Mouse (Mus musculus) kidney, postnatal 0 days (tissue): ENCODE results near the gene Mybl2. TPM values are rescaled to one million over a fixed set of nuclear protein-coding genes. Genes with fewer than 3 reads are reported as not detected.
A peak's percentile ranks its signal among the peaks of the same experiment; 100 is the strongest.

Source experiments
- ATAC-seq: fragments of 200-750 bp; cut with Nextera tagmentation; replicated peaks from 2 replicates; pipeline ENCODE4 v1.8.0; 2017; ENCODE audit warnings: low read depth, moderate number of reproducible peaks, moderate TSS enrichment, moderate library complexity; ENCODE audit not compliant: low FRiP score
- DNase-seq: peaks from one replicate; pipeline ENCODE4 v3.0.0-alpha.2; 2016; ENCODE audit warnings: low spot score
- H3K27ac ChIP-seq: fragments of 300-500 bp; sonication (generic); 2 replicates; pipeline ENCODE4 v1.5.1; 2014; ENCODE audit warnings: mild to moderate bottlenecking
- H3K27me3 ChIP-seq: fragments of 300-500 bp; sonication (generic); 2 replicates; pipeline ENCODE4 v1.6.1; 2014; ENCODE audit warnings: low read length, mixed read lengths; ENCODE audit not compliant: insufficient read depth
- H3K36me3 ChIP-seq: fragments of 300-500 bp; sonication (generic); 2 replicates; pipeline ENCODE4 v1.6.1; 2014; ENCODE audit warnings: low read length, mixed read lengths; ENCODE audit not compliant: insufficient read depth
- H3K4me1 ChIP-seq: fragments of 300-500 bp; sonication (generic); replicated peaks from 2 replicates; pipeline ENCODE4 v1.6.1; 2014; ENCODE audit warnings: antibody characterized with exemption, low read length, mixed read lengths; ENCODE audit not compliant: insufficient read depth
- H3K4me2 ChIP-seq: fragments of 300-500 bp; sonication (generic); 2 replicates; pipeline ENCODE4 v1.6.1; 2014; ENCODE audit warnings: mild to moderate bottlenecking, low read length, moderate library complexity, mixed read lengths
- H3K4me3 ChIP-seq: fragments of 300-500 bp; sonication (generic); replicated peaks from 2 replicates; pipeline ENCODE4 v1.5.1; 2014; ENCODE audit warnings: low read depth, low read length
- H3K9ac ChIP-seq: fragments of 300-500 bp; sonication (generic); 2 replicates; pipeline ENCODE4 v1.6.1; 2014; ENCODE audit warnings: low read depth, low read length
- H3K9me3 ChIP-seq: fragments of 300-500 bp; sonication (generic); replicated peaks from 2 replicates; pipeline ENCODE4 v1.6.1; 2016; ENCODE audit warnings: low read length, inconsistent platforms, mixed read lengths
- CTCF ChIP-seq: IDR thresholded peaks from 2 replicates; pipeline ENCODE4 v1.5.1; 2016; ENCODE audit warnings: antibody characterized with exemption, low read depth, mild to moderate bottlenecking, moderate library complexity
- WGBS: fragments of 180-500 bp; shearing (Covaris S2); extraction: QIAGEN DNeasy Blood & Tissue Kit; methylation state at CpG from one replicate; pipeline ENCODE4 v1.1.7; 2014; 5-methylcytosine and 5-hydroxymethylcytosine counted together
- polyA plus RNA-seq: library from polyadenylated mRNA; unstranded; fragments of >200 nt; fragmentation: Nextera tagmentation; extraction: Ambion mirVana; gene quantifications from 2 replicates; pipeline ENCODE4 v1.2.1, GENCODE M21; 2015

The Mybl2 gene
- polyA plus RNA-seq, 1 experiment from 2014 or later = 8.0 TPM

GRCm38 (mm10) chr2:163062119-163062508, 7.6 kb downstream of the Mybl2 start:
- no peak for ATAC-seq
- DNase-seq = no peak
- Histone ChIP-seq H3K4me1 (no peaks in the 10 kb centered on the region), H3K4me3 (no peak overlapping the region), H3K27ac (no peak overlapping the region), H3K9me3 (no peaks in the 10 kb centered on the region), H3K9ac (no peak overlapping the region), H3K36me3 (0 out of 2 replicates have a peak, but pooled peaks cover 6% of the 10 kb centered on the region), H3K4me2 (no peak overlapping the region), H3K27me3 (no peaks in the 10 kb centered on the region)
- TF ChIP-seq CTCF = no peak
- whole genome bisulfite sequencing = 68% methylated on average over 6 of the region's 6 CpGs

GRCm38 (mm10) chr2:163066326-163066725, 11.8 kb downstream of the Mybl2 start:
- 95% methylated on average over 6 of the region's 6 CpGs for WGBS
- TF ChIP-seq CTCF = no peak
- Histone ChIP-seq H3K9me3 (no peaks in the 10 kb centered on the region), H3K9ac (no peak overlapping the region), H3K36me3 (peaks cover 10% of the 10 kb centered on the region; the same call in 1 of the 2 replicates), H3K4me1 (no peaks in the 10 kb centered on the region), H3K27me3 (no peaks in the 10 kb centered on the region), H3K4me3 (no peak overlapping the region), H3K27ac (no peak overlapping the region), H3K4me2 (no peak overlapping the region)
- ATAC-seq (no peak), DNase-seq (no peak)

- no peak for DNase-seq
- H3K27me3 ChIP-seq = no peaks in the 10 kb centered on the region
- peaks cover 10% of the 10 kb centered on the region; the same call in 1 of the 2 replicates for H3K36me3 ChIP-seq
- ATAC-seq = no peak
- H3K4me2 ChIP-seq = no peak overlapping the region
- H3K9me3 ChIP-seq = no peaks in the 10 kb centered on the region
- WGBS = 73% methylated on average over 1 of the region's 1 CpGs
- H3K4me1 ChIP-seq = no peaks in the 10 kb centered on the region
- H3K4me3 ChIP-seq = no peak overlapping the region
- H3K9ac ChIP-seq = no peak overlapping the region
- no peak overlapping the region for H3K27ac ChIP-seq
- no peak for TF ChIP-seq CTCF
These were observed 12.7 kb downstream of the Mybl2 start for GRCm38 (mm10) chr2:163067233-163067632.

- no peak overlapping the region for H3K9ac ChIP-seq
- H3K36me3 ChIP-seq = peaks cover 5% of the 10 kb centered on the region; the same call in 1 of the 2 replicates
- H3K4me2 ChIP-seq = no peak overlapping the region
- peak; percentile 25 for DNase-seq
- WGBS = 78% methylated on average over 3 of the region's 3 CpGs
- H3K27ac ChIP-seq = no peak overlapping the region
- H3K4me1 ChIP-seq = no peaks in the 10 kb centered on the region
- no peak for ATAC-seq
- H3K27me3 ChIP-seq = no peaks in the 10 kb centered on the region
- H3K9me3 ChIP-seq = no peaks in the 10 kb centered on the region
- TF ChIP-seq CTCF = peak; percentile 39; the same call in 1 of the 2 replicates
- H3K4me3 ChIP-seq = no peak overlapping the region
These were observed 15.7 kb downstream of the Mybl2 start for GRCm38 (mm10) chr2:163070213-163070612.

- 77% methylated on average over 3 of the region's 3 CpGs for WGBS
- no peak for TF ChIP-seq CTCF
- Histone ChIP-seq H3K27me3 (no peaks in the 10 kb centered on the region), H3K27ac (no peak overlapping the region), H3K4me1 (no peaks in the 10 kb centered on the region), H3K36me3 (peaks cover 5% of the 10 kb centered on the region; the same call in 1 of the 2 replicates), H3K4me3 (no peak overlapping the region), H3K9me3 (no peaks in the 10 kb centered on the region), H3K9ac (no peak overlapping the region), H3K4me2 (no peak overlapping the region)
- ATAC-seq (no peak), DNase-seq (no peak)
These were observed 17.1 kb downstream of the Mybl2 start for GRCm38 (mm10) chr2:163071590-163071989.

GRCm38 (mm10) chr2:163073023-163073757, 18.7 kb downstream of the Mybl2 start:
- peaks cover 5% of the 10 kb centered on the region; the same call in 1 of the 2 replicates for H3K36me3 ChIP-seq
- ATAC-seq (0 out of 2 replicates have a peak, but pooled peaks have one; percentile 33), DNase-seq (no peak)
- H3K4me1 ChIP-seq = no peaks in the 10 kb centered on the region
- H3K27ac ChIP-seq = no peak overlapping the region
- no peaks in the 10 kb centered on the region for H3K27me3 ChIP-seq
- H3K9me3 ChIP-seq = no peaks in the 10 kb centered on the region
- WGBS = 87% methylated on average over 9 of the region's 9 CpGs
- no peak for TF ChIP-seq CTCF
- H3K4me2 ChIP-seq = no peak overlapping the region
- no peak overlapping the region for H3K4me3 ChIP-seq
- H3K9ac ChIP-seq = no peak overlapping the region

GRCm38 (mm10) chr2:163074006-163074405, 19.5 kb downstream of the Mybl2 start:
- no peaks in the 10 kb centered on the region for H3K27me3 ChIP-seq
- no peaks in the 10 kb centered on the region for H3K9me3 ChIP-seq
- no peak overlapping the region for H3K27ac ChIP-seq
- WGBS = 73% methylated on average over 7 of the region's 7 CpGs
- H3K4me3 ChIP-seq = no peak overlapping the region
- ATAC-seq = no peak
- no peak for DNase-seq
- no peak for TF ChIP-seq CTCF
- H3K36me3 ChIP-seq = no peaks in the 10 kb centered on the region
- H3K9ac ChIP-seq = no peak overlapping the region
- H3K4me1 ChIP-seq = no peaks in the 10 kb centered on the region
- H3K4me2 ChIP-seq = no peak overlapping the region
